Mouse (Mus musculus): Measurements from ENCODE around the gene Foxred2. TPM values are rescaled to one million over a fixed set of nuclear protein-coding genes. Genes with fewer than 3 reads are reported as not detected.

Gene Foxred2
- total and polyA plus RNA-seq, 3 experiments = 9.9 to 12.2 TPM; not detected in 1

DNA sequence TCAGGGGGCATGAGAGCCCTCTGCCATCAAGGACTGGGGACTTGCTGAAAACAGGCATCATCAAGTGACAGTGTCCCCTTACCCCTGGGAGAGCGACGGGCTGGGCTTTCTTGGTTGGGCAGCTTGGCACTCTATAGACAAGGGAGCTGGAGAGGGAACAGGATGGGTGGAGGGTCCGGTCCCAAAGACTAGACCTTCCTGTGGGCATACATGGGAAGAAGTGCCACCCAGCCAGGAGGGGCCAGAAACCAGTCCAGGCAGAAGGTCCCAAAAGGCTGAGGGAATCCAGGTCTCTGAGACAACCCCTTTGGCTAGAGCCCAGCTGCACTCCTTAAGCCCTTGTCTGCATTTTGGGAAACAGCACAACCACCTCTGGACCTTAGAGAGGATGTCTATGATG, 42.0 kb downstream of the Foxred2 start:
- no peak for DNase-seq (ENCODE audit: low read depth, low spot score)
- Histone ChIP-seq H3K27ac (ENCODE audit: control insufficient read depth, low read depth, low read length) (no peak overlapping the region), H3K36me3 (ENCODE audit: control insufficient read depth in 1 of 2, insufficient read depth in 2 of 2, low read length in 2 of 2) (peaks cover 0 to 5% of the 10 kb centered on the region in 2 experiments; a peak in 2 of 4 replicates), H3K79me2 (ENCODE audit: control insufficient read depth, insufficient read depth, low read length, poor library complexity) (no peaks in the 10 kb centered on the region), H3K9me3 (replicated peaks; ENCODE audit: insufficient read depth, low read length) (no peaks in the 10 kb centered on the region), H3K4me1 (ENCODE audit: control insufficient read depth in 1 of 2, insufficient read depth in 2 of 2, low read length in 2 of 2) (no peaks in the 10 kb centered on the region), H3K9ac (ENCODE audit: control insufficient read depth, low read depth, low read length, poor library complexity, severe bottlenecking) (no peak overlapping the region), H3K4me3 (ENCODE audit: control insufficient read depth in 1 of 2, insufficient read depth in 1 of 2, low read depth in 2 of 2, low read length in 2 of 2) (no peak overlapping the region), H3K27me3 (ENCODE audit: control insufficient read depth in 1 of 2, insufficient read depth in 2 of 2, low read length in 2 of 2) (no peaks in the 10 kb centered on the region)
- no peak for TF ChIP-seq ZC3H11A (IDR thresholded peaks at IDR 0.05; ENCODE audit: low read depth, low read length)
- no peak for TF ChIP-seq ZKSCAN1 (IDR thresholded peaks at IDR 0.05; ENCODE audit: low read depth, low read length)
- TF ChIP-seq MXI1 (IDR thresholded peaks at IDR 0.05; ENCODE audit: low read depth, low read length) = no peak
- TF ChIP-seq NELFE (IDR thresholded peaks at IDR 0.05; ENCODE audit: low read depth, low read length) = no peak
- no peak for TF ChIP-seq TAL1 (IDR thresholded peaks at IDR 0.05; ENCODE audit: low read length)
- no peak for TF ChIP-seq USF2 (IDR thresholded peaks at IDR 0.05; ENCODE audit: borderline replicate concordance in 1 of 2, insufficient read depth in 1 of 2, low read depth in 1 of 2, low read length in 2 of 2)
- TF ChIP-seq CTCF (IDR thresholded peaks at IDR 0.05 in 2 of 3, conservative IDR thresholded peaks at IDR 0.05 in 1 of 3; ENCODE audit: control insufficient read depth in 1 of 3, insufficient read depth in 1 of 3, low read depth in 2 of 3, low read length in 3 of 3, poor library complexity in 1 of 3, severe bottlenecking in 1 of 3) = no peak
- no peak for TF ChIP-seq UBTF (IDR thresholded peaks at IDR 0.05; ENCODE audit: borderline replicate concordance, insufficient read depth, low read depth, low read length)
- no peak for TF ChIP-seq GATA1 (IDR thresholded peaks at IDR 0.05; ENCODE audit: low read depth, low read length)
- TF ChIP-seq MAX (IDR thresholded peaks at IDR 0.05; ENCODE audit: low read length) = no peak
- no peak for TF ChIP-seq MYC (IDR thresholded peaks at IDR 0.05; ENCODE audit: low read depth, low read length)
- no peak for TF ChIP-seq TCF12 (IDR thresholded peaks at IDR 0.05; ENCODE audit: low read depth, low read length)
- TF ChIP-seq MYB (IDR thresholded peaks at IDR 0.05; ENCODE audit: low read depth, low read length) = no peak

DNA sequence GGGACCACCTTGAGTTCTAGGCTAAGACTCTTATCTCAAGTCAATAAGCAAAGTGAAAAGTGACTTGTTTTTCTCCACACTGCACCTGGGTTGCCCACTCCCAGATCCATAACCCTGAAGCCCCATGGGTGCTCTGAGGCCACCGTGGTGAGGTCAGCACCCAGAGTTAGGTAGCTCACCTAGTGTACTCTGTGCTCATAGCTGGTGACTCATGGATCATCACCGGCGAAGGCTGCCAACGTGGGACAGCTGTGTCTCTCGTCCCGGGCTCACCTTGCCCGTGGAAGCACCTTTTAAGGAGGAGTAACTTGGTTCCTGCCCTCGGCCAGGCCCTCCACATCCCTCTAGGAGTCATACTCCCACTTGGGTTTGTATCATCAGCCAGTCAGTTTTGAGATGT, 43.5 kb downstream of the Foxred2 start:
- H3K9ac ChIP-seq (ENCODE audit: control insufficient read depth, low read depth, low read length, poor library complexity, severe bottlenecking) = no peak overlapping the region
- DNase-seq (ENCODE audit: low read depth, low spot score) = no peak
- TF ChIP-seq RCOR1 (IDR thresholded peaks at IDR 0.05; ENCODE audit: low read depth, low read length) (no peak), USF2 (IDR thresholded peaks at IDR 0.05; ENCODE audit: borderline replicate concordance in 1 of 2, insufficient read depth in 1 of 2, low read depth in 1 of 2, low read length in 2 of 2) (no peak), MAZ (IDR thresholded peaks at IDR 0.05; ENCODE audit: low read depth, low read length) (no peak), MYB (IDR thresholded peaks at IDR 0.05; ENCODE audit: low read depth, low read length) (no peak), HCFC1 (IDR thresholded peaks at IDR 0.05; ENCODE audit: low read depth, low read length) (no peak), TBP (IDR thresholded peaks at IDR 0.05; ENCODE audit: low read depth, low read length) (no peak), USF1 (IDR thresholded peaks at IDR 0.05; ENCODE audit: low read depth, low read length) (no peak), MXI1 (IDR thresholded peaks at IDR 0.05; ENCODE audit: low read depth, low read length) (no peak), E2F4 (IDR thresholded peaks at IDR 0.05; ENCODE audit: borderline replicate concordance, low read depth, low read length) (no peak), ZMIZ1 (IDR thresholded peaks at IDR 0.05; ENCODE audit: low read depth, low read length) (no peak), KAT2A (conservative IDR thresholded peaks at IDR 0.05; ENCODE audit: low read depth, low read length) (no peak), BHLHE40 (IDR thresholded peaks at IDR 0.05; ENCODE audit: borderline replicate concordance, low read depth, low read length) (no peak), CTCF (IDR thresholded peaks at IDR 0.05 in 2 of 3, conservative IDR thresholded peaks at IDR 0.05 in 1 of 3; ENCODE audit: control insufficient read depth in 1 of 3, insufficient read depth in 1 of 3, low read depth in 2 of 3, low read length in 3 of 3, poor library complexity in 1 of 3, severe bottlenecking in 1 of 3) (no peak), NELFE (IDR thresholded peaks at IDR 0.05; ENCODE audit: low read depth, low read length) (no peak)
- peaks cover 0 to 2% of the 10 kb centered on the region in 2 experiments; a peak in 1 of 4 replicates for H3K36me3 ChIP-seq (ENCODE audit: control insufficient read depth in 1 of 2, insufficient read depth in 2 of 2, low read length in 2 of 2)
- H3K79me2 ChIP-seq (ENCODE audit: control insufficient read depth, insufficient read depth, low read length, poor library complexity) = no peaks in the 10 kb centered on the region
- no peaks in the 10 kb centered on the region for H3K27me3 ChIP-seq (ENCODE audit: control insufficient read depth in 1 of 2, insufficient read depth in 2 of 2, low read length in 2 of 2)
- H3K27ac ChIP-seq (ENCODE audit: control insufficient read depth, low read depth, low read length) = no peak overlapping the region
- no peaks in the 10 kb centered on the region for H3K9me3 ChIP-seq (replicated peaks; ENCODE audit: insufficient read depth, low read length)
- no peak overlapping the region for H3K4me3 ChIP-seq (ENCODE audit: control insufficient read depth in 1 of 2, insufficient read depth in 1 of 2, low read depth in 2 of 2, low read length in 2 of 2)
- H3K4me1 ChIP-seq (ENCODE audit: control insufficient read depth in 1 of 2, insufficient read depth in 2 of 2, low read length in 2 of 2) = no peaks in the 10 kb centered on the region
